Mouse (Mus musculus) kidney, postnatal 25 days (tissue): ENCODE data around the gene Gm20865.
"Not testable (repeated sequence)": the region's sequence is repeated elsewhere in the genome, so short reads cannot be mapped to it uniquely, and the experiment has no call there.

Experiments
- DNase-seq, 2 experiments: peaks; one replicate each; pipeline ENCODE4 v3.0.0; 2021; ENCODE audit warnings: mixed read lengths in 2 of 2

Gene Gm20865

DNA sequence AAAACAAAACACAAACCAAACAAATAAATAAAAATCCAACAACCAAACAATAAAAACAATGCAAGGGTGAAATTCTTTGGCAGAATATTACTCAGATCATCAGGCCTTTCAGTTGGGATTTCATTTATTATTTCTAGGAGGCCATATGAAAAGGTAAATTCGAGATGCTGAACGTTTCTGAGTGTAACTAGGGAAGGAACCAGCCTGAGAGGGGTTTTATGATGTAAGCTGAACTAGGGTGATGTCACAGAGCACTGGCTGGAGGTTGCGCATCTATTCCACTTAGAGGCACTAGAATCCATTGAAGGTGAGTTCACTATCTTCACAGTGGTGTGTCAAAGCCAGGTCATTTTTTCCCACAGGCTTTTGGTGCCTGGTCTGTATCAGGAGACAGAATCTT, at the start of gene Gm20865:
Gm20865 (plus strand) TSS at position 301 of the 400 bp plus-strand sequence.
- DNase-seq = not testable (repeated sequence)
